Mouse (Mus musculus) ES-Bruce4 (cell line): ENCODE data around the gene Alg5. TPM values are rescaled to one million over a fixed set of nuclear protein-coding genes. Genes with fewer than 3 reads are reported as not detected.

Experiments
- H3K27ac ChIP-seq: 2 replicates; pipeline ENCODE4 v1.5.1; 2012; ENCODE audit warnings: low read length, inconsistent platforms; ENCODE audit not compliant: insufficient read depth
- H3K27me3 ChIP-seq: 2 replicates; pipeline ENCODE4 v1.6.1; 2012; ENCODE audit warnings: mild to moderate bottlenecking, low read length, inconsistent platforms; ENCODE audit not compliant: control insufficient read depth, poor library complexity, insufficient read depth, severe bottlenecking
- H3K36me3 ChIP-seq: 2 replicates; pipeline ENCODE4 v1.6.1; 2012; ENCODE audit warnings: inconsistent platforms, mild to moderate bottlenecking, low read length, moderate library complexity; ENCODE audit not compliant: control insufficient read depth, poor library complexity, insufficient read depth, severe bottlenecking
- H3K4me1 ChIP-seq: one replicate; pipeline ENCODE4 v1.8.1; 2011; ENCODE audit warnings: low read length; ENCODE audit not compliant: control insufficient read depth, insufficient read depth
- H3K4me3 ChIP-seq: 2 replicates; pipeline ENCODE4 v1.5.1; 2011; ENCODE audit warnings: low read depth, mild to moderate bottlenecking, low read length
- H3K9ac ChIP-seq: 2 replicates; pipeline ENCODE4 v1.6.1; 2012; ENCODE audit warnings: low read depth, mild to moderate bottlenecking, inconsistent platforms; ENCODE audit not compliant: poor library complexity, severe bottlenecking
- H3K9me3 ChIP-seq: replicated peaks from 2 replicates; pipeline ENCODE4 v1.6.1; 2012; ENCODE audit warnings: mild to moderate bottlenecking, low read length, inconsistent platforms; ENCODE audit not compliant: control insufficient read depth, poor library complexity, insufficient read depth, severe bottlenecking
- CTCF ChIP-seq: IDR thresholded peaks from one replicate; pipeline ENCODE4 v1.8.1; 2011; ENCODE audit warnings: low read depth, low read length
- EP300 ChIP-seq: IDR thresholded peaks from 2 replicates; pipeline ENCODE4 v1.6.1; 2011; ENCODE audit warnings: low read depth, low read length; ENCODE audit not compliant: insufficient read depth
- POLR2A ChIP-seq: IDR thresholded peaks from one replicate; pipeline ENCODE4 v1.8.1; 2011; ENCODE audit warnings: low read length; ENCODE audit not compliant: insufficient read depth
- polyA plus RNA-seq: library from polyadenylated mRNA; stranded (reverse); fragments of >200 nt; gene quantifications from 2 replicates; pipeline ENCODE4 v1.2.4, GENCODE M21; 2011; ENCODE audit warnings: low read depth; ENCODE audit not compliant: missing spikeins, insufficient read depth, insufficient read length

Gene Alg5
- 20.9 and 22.9 TPM in 2 replicates for polyA plus RNA-seq

DNA sequence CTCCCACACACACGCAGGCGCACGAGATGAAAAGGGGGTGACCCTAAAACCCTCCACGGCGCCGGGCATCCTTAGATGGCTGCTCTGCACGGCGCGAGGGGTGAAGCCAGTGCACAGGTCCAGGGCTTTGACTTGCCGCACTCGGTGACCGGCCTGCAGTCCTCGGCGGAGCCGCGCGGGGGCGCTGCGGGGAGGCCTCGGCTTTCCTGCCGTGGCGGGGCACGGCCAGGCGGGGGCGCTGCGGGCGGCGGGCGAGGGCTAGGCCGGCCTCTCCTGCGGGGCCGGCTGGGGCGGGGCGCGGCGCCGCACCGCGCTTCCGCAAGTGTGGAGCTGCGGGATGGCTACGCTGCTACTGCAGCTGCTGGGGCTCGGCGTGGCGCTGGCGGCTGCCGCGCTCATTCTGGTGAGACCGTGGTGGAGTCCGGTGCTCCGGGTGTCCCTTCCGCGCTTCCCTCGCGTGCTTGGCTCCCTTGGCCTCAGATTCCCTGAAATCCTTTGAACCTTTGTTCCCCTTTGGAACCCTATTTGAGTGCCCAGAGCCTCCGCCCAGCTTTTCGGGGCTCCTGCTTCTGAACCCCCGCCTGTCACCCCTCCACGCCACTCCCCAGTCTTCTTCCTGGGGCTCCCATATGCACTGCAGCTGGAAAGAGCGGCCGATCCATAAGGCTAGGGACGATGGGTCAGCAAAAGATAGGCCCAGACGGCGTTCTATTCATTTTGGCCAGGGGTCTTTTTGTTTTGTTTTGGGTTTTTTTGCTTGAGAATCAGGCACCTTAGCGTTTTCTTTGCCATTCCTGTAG lies at the start of gene Alg5, which contains the start of gene Exosc8:
Gene Alg5, plus strand, starts transcription at position 293 of the 800 bp plus-strand sequence.
Gene Exosc8, minus strand, starts transcription at position 147 of the 800 bp plus-strand sequence.
- peak; percentile 61 for TF ChIP-seq POLR2A
- TF ChIP-seq EP300: no peak
- TF ChIP-seq CTCF: peak; percentile 88
- H3K36me3 ChIP-seq: peaks cover 24% of the 10 kb centered on the region
- H3K9ac ChIP-seq: peak within 1 kb of the TSS; percentile 82
- H3K27me3 ChIP-seq: no peaks in the 10 kb centered on the region
- H3K9me3 ChIP-seq: no peaks in the 10 kb centered on the region
- no peaks in the 10 kb centered on the region for H3K4me1 ChIP-seq
- peak within 1 kb of the TSS; percentile 99 for H3K4me3 ChIP-seq
- peak within 1 kb of the TSS; percentile 75 for H3K27ac ChIP-seq

DNA sequence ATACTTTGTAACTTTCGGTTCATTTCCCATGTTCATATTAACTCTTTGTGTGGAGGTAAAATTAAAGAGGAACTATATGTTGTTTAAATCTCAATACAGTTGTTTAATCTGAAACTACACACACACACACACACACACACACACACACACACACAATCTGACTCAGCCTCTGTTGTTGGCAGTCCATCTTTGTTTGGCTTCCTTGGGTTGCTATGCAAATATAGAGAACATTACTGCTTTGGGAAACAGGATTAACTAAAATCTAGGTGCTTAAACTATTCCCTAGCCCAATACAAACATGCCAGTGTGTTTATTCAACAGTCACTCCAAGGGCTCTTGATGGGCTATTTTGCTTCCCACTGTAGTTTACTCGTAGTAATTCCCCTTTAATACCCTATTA lies 48.1 kb upstream of the Alg5 start:
- no peak overlapping the region for H3K9ac ChIP-seq
- no peaks in the 10 kb centered on the region for H3K4me1 ChIP-seq
- no peaks in the 10 kb centered on the region for H3K9me3 ChIP-seq
- H3K36me3 ChIP-seq: no peaks in the 10 kb centered on the region
- no peak overlapping the region for H3K4me3 ChIP-seq
- H3K27ac ChIP-seq: no peak overlapping the region
- TF ChIP-seq CTCF (no peak), POLR2A (no peak), EP300 (no peak)
- no peaks in the 10 kb centered on the region for H3K27me3 ChIP-seq

DNA sequence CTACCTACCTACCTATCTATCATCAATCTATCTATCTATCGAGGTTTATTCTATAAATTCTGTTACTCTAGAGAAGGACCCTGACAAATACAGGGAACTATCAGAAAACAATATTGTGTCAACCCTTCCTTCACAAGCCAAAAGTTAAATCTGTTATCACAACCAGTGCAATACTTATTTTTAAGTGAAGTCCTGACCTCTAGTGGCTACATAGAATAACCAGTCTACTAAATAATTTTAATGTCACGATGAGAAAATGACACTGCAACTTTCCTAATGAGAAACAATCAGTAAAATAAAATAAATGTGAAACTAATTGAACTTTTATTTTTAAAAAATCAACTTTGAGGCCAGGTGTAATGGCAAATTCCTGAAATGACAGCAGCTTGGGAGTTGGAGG lies 46.2 kb upstream of the Alg5 start:
- Histone ChIP-seq H3K9me3 (no peaks in the 10 kb centered on the region), H3K36me3 (no peaks in the 10 kb centered on the region), H3K4me3 (no peak overlapping the region), H3K9ac (no peak overlapping the region), H3K27ac (no peak overlapping the region), H3K4me1 (no peaks in the 10 kb centered on the region), H3K27me3 (no peaks in the 10 kb centered on the region)
- TF ChIP-seq POLR2A: no peak
- no peak for TF ChIP-seq CTCF
- TF ChIP-seq EP300: no peak

GRCm38 (mm10) chr3:54692202-54693055 lies 42.9 kb upstream of the Alg5 start, which contains the start of gene Supt20:
Gene Supt20, plus strand, starts transcription at chr3:54692807.
- Histone ChIP-seq H3K9me3 (no peaks in the 10 kb centered on the region), H3K4me1 (no peaks in the 10 kb centered on the region), H3K27me3 (no peaks in the 10 kb centered on the region), H3K36me3 (peaks cover 21% of the 10 kb centered on the region), H3K27ac (peak within 1 kb of the TSS; percentile 93), H3K9ac (peak within 1 kb of the TSS; percentile 91), H3K4me3 (peak within 1 kb of the TSS; percentile 100)
- TF ChIP-seq EP300 (no peak), POLR2A (peak; percentile 63)

DNA sequence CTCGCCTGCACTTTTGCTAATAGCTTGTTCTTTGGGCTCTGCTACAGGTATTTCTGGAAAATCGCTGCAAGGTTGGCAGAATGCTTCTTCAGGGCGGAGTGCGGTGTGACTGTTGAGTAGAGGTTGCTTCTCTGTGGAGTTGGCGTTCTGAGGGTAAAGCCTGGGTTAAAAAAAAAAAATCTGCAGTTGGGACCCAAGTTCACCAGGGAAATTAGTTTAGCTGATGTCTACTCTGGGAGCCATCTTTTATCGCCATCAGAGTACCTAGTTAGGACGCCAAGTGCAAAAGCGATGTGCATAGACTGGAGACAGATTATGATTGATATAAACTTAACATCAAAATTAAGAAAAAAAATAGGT lies 42.3 kb upstream of the Alg5 start:
- peaks cover 24% of the 10 kb centered on the region for H3K36me3 ChIP-seq
- H3K4me1 ChIP-seq: no peaks in the 10 kb centered on the region
- H3K27me3 ChIP-seq: no peaks in the 10 kb centered on the region
- TF ChIP-seq POLR2A: no peak
- no peak for TF ChIP-seq EP300
- TF ChIP-seq CTCF: no peak
- no peaks in the 10 kb centered on the region for H3K9me3 ChIP-seq
- peak overlapping the region; percentile 100 for H3K4me3 ChIP-seq
- H3K27ac ChIP-seq: peak overlapping the region; percentile 93
- H3K9ac ChIP-seq: peak overlapping the region; percentile 91
